Mouse (Mus musculus): Measurements from ENCODE around the gene Pstk. TPM values are rescaled to one million over a fixed set of nuclear protein-coding genes. Genes with fewer than 3 reads are reported as not detected.
"Not testable (repeated sequence)": the region's sequence is repeated elsewhere in the genome, so short reads cannot be mapped to it uniquely, and the experiment has no call there.

The Pstk gene
- polyA plus RNA-seq, 1 experiment from 2014 or later, result 76.8 TPM

GRCm38 (mm10) chr7:131364131-131364530 is 6.8 kb upstream of the Pstk start:
- no peak overlapping the region for H3K4me2 ChIP-seq (replicated peaks)
- H3K4me1 ChIP-seq, result peaks cover 11% of the 10 kb centered on the region
- ATAC-seq (ENCODE audit: low FRiP score, low read depth), result no peak
- H3K9ac ChIP-seq, result no peak overlapping the region
- H3K36me3 ChIP-seq, result peaks cover 5% of the 10 kb centered on the region
- no peaks in the 10 kb centered on the region for H3K9me3 ChIP-seq
- H3K4me3 ChIP-seq, result no peak overlapping the region
- no peak overlapping the region for H3K27ac ChIP-seq
- no peaks in the 10 kb centered on the region for H3K27me3 ChIP-seq
- WGBS, result 93% methylated on average over 8 of the region's 8 CpGs

GRCm38 (mm10) chr7:131371470-131371860 is 524 bp downstream of the Pstk start:
- peak overlapping the region; percentile 73 for H3K4me2 ChIP-seq (replicated peaks)
- peak overlapping the region; percentile 93 for H3K27ac ChIP-seq
- peak overlapping the region; percentile 75 for H3K4me3 ChIP-seq
- 7% methylated on average over 9 of the region's 9 CpGs for WGBS
- H3K9me3 ChIP-seq, result no peaks in the 10 kb centered on the region
- peak; percentile 24; the same call in 1 of the 2 replicates for ATAC-seq (ENCODE audit: low FRiP score, low read depth)
- H3K4me1 ChIP-seq, result peaks cover 5% of the 10 kb centered on the region
- H3K36me3 ChIP-seq, result peaks cover 7% of the 10 kb centered on the region
- peak overlapping the region; percentile 93 for H3K9ac ChIP-seq
- no peaks in the 10 kb centered on the region for H3K27me3 ChIP-seq

- Histone ChIP-seq H3K4me3 (peak overlapping the region; percentile 75), H3K9ac (peak overlapping the region; percentile 93), H3K27me3 (no peaks in the 10 kb centered on the region), H3K36me3 (peaks cover 7% of the 10 kb centered on the region), H3K4me2 (replicated peaks) (peak overlapping the region; percentile 73), H3K27ac (no peak overlapping the region), H3K9me3 (no peaks in the 10 kb centered on the region), H3K4me1 (peaks cover 5% of the 10 kb centered on the region)
- ATAC-seq (ENCODE audit: low FRiP score, low read depth), result no peak
- 71% methylated on average over 9 of the region's 9 CpGs for WGBS
These were observed 1.1 kb downstream of the Pstk start for GRCm38 (mm10) chr7:131371880-131372651.

- H3K4me2 ChIP-seq (replicated peaks); H3K4me3 ChIP-seq; H3K9me3 ChIP-seq; H3K9ac ChIP-seq; H3K27me3 ChIP-seq; ATAC-seq (ENCODE audit: low FRiP score, low read depth); H3K27ac ChIP-seq; H3K4me1 ChIP-seq: not testable (repeated sequence)
- WGBS, result 94% methylated on average over 7 of the region's 7 CpGs
- peaks cover 43% of the 10 kb centered on the region for H3K36me3 ChIP-seq
These were observed 20.8 kb downstream of the Pstk start for GRCm38 (mm10) chr7:131391761-131392160.

- H3K9me3 ChIP-seq, result no peaks in the 10 kb centered on the region
- H3K4me3 ChIP-seq, result peak overlapping the region; percentile 96
- H3K4me2 ChIP-seq (replicated peaks), result peak overlapping the region; percentile 89
- ATAC-seq (ENCODE audit: low FRiP score, low read depth), result no peak
- 5% methylated on average over 16 of the region's 16 CpGs for WGBS
- no peaks in the 10 kb centered on the region for H3K27me3 ChIP-seq
- H3K27ac ChIP-seq, result peak overlapping the region; percentile 72; the same call in 1 of the 2 replicates
- peak overlapping the region; percentile 96 for H3K9ac ChIP-seq
- peaks cover 23% of the 10 kb centered on the region for H3K4me1 ChIP-seq
- no peaks in the 10 kb centered on the region for H3K36me3 ChIP-seq
These were observed 38.5 kb downstream of the Pstk start for GRCm38 (mm10) chr7:131409321-131409987.

GRCm38 (mm10) chr7:131409988-131410385 is 39.0 kb downstream of the Pstk start:
- peak overlapping the region; percentile 72 for H3K27ac ChIP-seq
- ATAC-seq (ENCODE audit: low FRiP score, low read depth), result peak; percentile 73
- peak overlapping the region; percentile 96 for H3K4me3 ChIP-seq
- no peaks in the 10 kb centered on the region for H3K9me3 ChIP-seq
- H3K27me3 ChIP-seq, result no peaks in the 10 kb centered on the region
- peak overlapping the region; percentile 89 for H3K4me2 ChIP-seq (replicated peaks)
- H3K36me3 ChIP-seq, result no peaks in the 10 kb centered on the region
- under 1% methylated on average over 33 of the region's 38 CpGs for whole genome bisulfite sequencing
- H3K4me1 ChIP-seq, result peaks cover 23% of the 10 kb centered on the region
- H3K9ac ChIP-seq, result peak overlapping the region; percentile 96

GRCm38 (mm10) chr7:131410416-131411058 is 39.6 kb downstream of the Pstk start, which contains the start of the genes Ikzf5 and Acadsb:
Ikzf5 (minus strand) TSS chr7:131410521.
Acadsb (plus strand) TSS chr7:131410601.
- Histone ChIP-seq H3K4me2 (replicated peaks) (peak within 1 kb of the TSS; percentile 89), H3K4me1 (peaks cover 23% of the 10 kb centered on the region), H3K9ac (peak within 1 kb of the TSS; percentile 96), H3K4me3 (peak within 1 kb of the TSS; percentile 96), H3K9me3 (no peaks in the 10 kb centered on the region), H3K36me3 (no peaks in the 10 kb centered on the region), H3K27me3 (no peaks in the 10 kb centered on the region), H3K27ac (peak within 1 kb of the TSS; percentile 72)
- WGBS, result under 1% methylated on average over 42 of the region's 42 CpGs
- peak; percentile 99 for ATAC-seq (ENCODE audit: low FRiP score, low read depth)

GRCm38 (mm10) chr7:131411221-131411940 is 40.4 kb downstream of the Pstk start:
- ATAC-seq (ENCODE audit: low FRiP score, low read depth), result no peak
- Histone ChIP-seq H3K9ac (peak overlapping the region; percentile 96), H3K4me1 (peaks cover 23% of the 10 kb centered on the region), H3K4me3 (peak overlapping the region; percentile 96), H3K4me2 (replicated peaks) (peak overlapping the region; percentile 89), H3K27ac (no peak overlapping the region), H3K27me3 (no peaks in the 10 kb centered on the region), H3K9me3 (no peaks in the 10 kb centered on the region), H3K36me3 (no peaks in the 10 kb centered on the region)
- 19% methylated on average over 10 of the region's 10 CpGs for WGBS

- no peak for ATAC-seq (ENCODE audit: low FRiP score, low read depth)
- Histone ChIP-seq H3K4me1 (peaks cover 23% of the 10 kb centered on the region), H3K4me2 (replicated peaks) (peak overlapping the region; percentile 89), H3K36me3 (no peaks in the 10 kb centered on the region), H3K4me3 (peak overlapping the region; percentile 96; the same call in 1 of the 2 replicates), H3K27ac (no peak overlapping the region), H3K9ac (no peak overlapping the region; the same call in 1 of the 2 replicates), H3K27me3 (no peaks in the 10 kb centered on the region), H3K9me3 (no peaks in the 10 kb centered on the region)
- WGBS, result 18% methylated on average over 2 of the region's 2 CpGs
These were observed 41.0 kb downstream of the Pstk start for GRCm38 (mm10) chr7:131411941-131412270.

- H3K4me1 ChIP-seq; H3K4me3 ChIP-seq; H3K9ac ChIP-seq; H3K9me3 ChIP-seq; H3K27ac ChIP-seq; ATAC-seq (ENCODE audit: low FRiP score, low read depth); H3K4me2 ChIP-seq (replicated peaks); H3K27me3 ChIP-seq; H3K36me3 ChIP-seq: not testable (repeated sequence)
These were observed 45.8 kb downstream of the Pstk start for GRCm38 (mm10) chr7:131416742-131417141.

GRCm38 (mm10) chr7:131417605-131418004 is 46.7 kb downstream of the Pstk start:
- H3K4me3 ChIP-seq, result no peak overlapping the region
- H3K36me3 ChIP-seq, result no peaks in the 10 kb centered on the region
- H3K4me1 ChIP-seq, result no peaks in the 10 kb centered on the region; the same call in 1 of the 2 replicates
- H3K9ac ChIP-seq, result no peak overlapping the region
- H3K27me3 ChIP-seq, result no peaks in the 10 kb centered on the region
- no peak for ATAC-seq (ENCODE audit: low FRiP score, low read depth)
- no peak overlapping the region for H3K4me2 ChIP-seq (replicated peaks)
- H3K9me3 ChIP-seq, result no peaks in the 10 kb centered on the region
- no peak overlapping the region for H3K27ac ChIP-seq

Measured in limb, embryonic 13.5 days (tissue).